ENCODE assay signal across 19 mouse cellular contexts in genomic region chr2:10321093-10321492, GRCm38 (mm10). TPM values are rescaled to one million over a fixed set of nuclear protein-coding genes. Genes with fewer than 3 reads are reported as not detected.
A peak's percentile ranks its signal among the peaks of the same experiment; 100 is the strongest.
DNase-seq lines count a peak whose midpoint lies in the region; ATAC-seq and TF ChIP-seq lines count a peak whose summit lies in the region.
"Had no signal": no experiment of that assay in that cellular context is flagged by ENCODE, and none has a peak within 500 bp of the region (broad histone marks: within the 10 kb centered on the region; RNA-seq: fewer than 3 reads in every experiment).

No protein-coding gene starts in this region.

- TF ChIP-seq CTCF in hindbrain, postnatal 0 days (IDR thresholded peaks at IDR 0.05; ENCODE audit: low read depth): no peak

- H3K4me1 ChIP-seq in hindbrain, embryonic 15.5 days (replicated peaks): no peaks in the 10 kb centered on the region
- no peaks in the 10 kb centered on the region for H3K4me1 ChIP-seq in hindbrain, embryonic 10.5 days (replicated peaks)
- H3K4me1 ChIP-seq in hindbrain, postnatal 0 days (ENCODE audit: insufficient read depth, low read length): no peaks in the 10 kb centered on the region
- H3K4me1 ChIP-seq: embryonic facial prominence, embryonic 12.5 days; forebrain, embryonic 15.5 days; kidney, embryonic 15.5 days had no signal

- no peak overlapping the region for H3K27ac ChIP-seq in hindbrain, embryonic 15.5 days (replicated peaks)
- no peak overlapping the region for H3K27ac ChIP-seq in hindbrain, embryonic 10.5 days
- H3K27ac ChIP-seq in hindbrain, postnatal 0 days: no peak overlapping the region
- H3K27ac ChIP-seq: embryonic facial prominence, embryonic 12.5 days; forebrain, embryonic 15.5 days; heart, adult 2 months; kidney, embryonic 15.5 days; layer of hippocampus, adult 2 months; liver, embryonic 14.5 days had no signal

- no peak overlapping the region for H3K4me2 ChIP-seq in hindbrain, embryonic 15.5 days
- H3K4me2 ChIP-seq in hindbrain, postnatal 0 days (ENCODE audit: low read depth, low read length): no peak overlapping the region
- H3K4me2 ChIP-seq: embryonic facial prominence, embryonic 12.5 days; forebrain, embryonic 15.5 days; kidney, embryonic 15.5 days had no signal

- H3K9me3 ChIP-seq in hindbrain, embryonic 15.5 days: no peaks in the 10 kb centered on the region
- H3K9me3 ChIP-seq in hindbrain, embryonic 10.5 days: no peaks in the 10 kb centered on the region
- no peaks in the 10 kb centered on the region for H3K9me3 ChIP-seq in hindbrain, postnatal 0 days (ENCODE audit: low read length)
- H3K9me3 ChIP-seq: embryonic facial prominence, embryonic 12.5 days; forebrain, embryonic 15.5 days; kidney, embryonic 15.5 days had no signal

- 58% methylated on average over 6 of the region's 6 CpGs for WGBS in hindbrain, embryonic 15.5 days
- 83% methylated on average over 6 of the region's 6 CpGs for WGBS in hindbrain, embryonic 10.5 days
- 37% methylated on average over 6 of the region's 6 CpGs for WGBS in hindbrain, postnatal 0 days

- H3K36me3 ChIP-seq in hindbrain, embryonic 15.5 days: no peaks in the 10 kb centered on the region
- no peaks in the 10 kb centered on the region for H3K36me3 ChIP-seq in hindbrain, embryonic 10.5 days
- no peaks in the 10 kb centered on the region for H3K36me3 ChIP-seq in hindbrain, postnatal 0 days (ENCODE audit: insufficient read depth, low read length)
- H3K36me3 ChIP-seq: embryonic facial prominence, embryonic 12.5 days; forebrain, embryonic 15.5 days; kidney, embryonic 15.5 days had no signal

- no peak overlapping the region for H3K9ac ChIP-seq in hindbrain, embryonic 15.5 days
- H3K9ac ChIP-seq in hindbrain, postnatal 0 days (replicated peaks; ENCODE audit: low read length): no peak overlapping the region
- H3K9ac ChIP-seq: embryonic facial prominence, embryonic 12.5 days; forebrain, embryonic 15.5 days; kidney, embryonic 15.5 days; liver, embryonic 14.5 days had no signal

- peak; percentile 69; the same call in 1 of the 2 replicates for ATAC-seq in hindbrain, embryonic 15.5 days (ENCODE audit: low FRiP score, low read depth)
- ATAC-seq in hindbrain, postnatal 0 days: peak; percentile 53; the same call in 1 of the 2 replicates
- ATAC-seq: forebrain, embryonic 15.5 days; lung, postnatal 0 days had no signal

- H3K27me3 ChIP-seq in hindbrain, embryonic 15.5 days: no peaks in the 10 kb centered on the region
- 0 out of 2 replicates have a peak, but pooled peaks cover 2% of the 10 kb centered on the region for H3K27me3 ChIP-seq in hindbrain, embryonic 10.5 days (ENCODE audit: insufficient read depth, poor library complexity, severe bottlenecking)
- no peaks in the 10 kb centered on the region for H3K27me3 ChIP-seq in hindbrain, postnatal 0 days (ENCODE audit: insufficient read depth, low read length)
- H3K27me3 ChIP-seq: embryonic facial prominence, embryonic 12.5 days; forebrain, embryonic 15.5 days; kidney, embryonic 15.5 days had no signal

- H3K4me3 ChIP-seq in hindbrain, embryonic 15.5 days: no peak overlapping the region
- H3K4me3 ChIP-seq in hindbrain, embryonic 10.5 days: no peak overlapping the region
- H3K4me3 ChIP-seq in hindbrain, postnatal 0 days (ENCODE audit: low read length): no peak overlapping the region
- H3K4me3 ChIP-seq: embryonic facial prominence, embryonic 12.5 days; forebrain, embryonic 15.5 days; heart, adult 2 months; kidney, embryonic 15.5 days; layer of hippocampus, adult 2 months had no signal

- peak; percentile 24 for DNase-seq in adrenal gland, postnatal 14 days
- no peak for DNase-seq in adrenal gland, adult 18-20 months (ENCODE audit: low spot score in 2 of 2)
- DNase-seq in hindbrain, embryonic 10.5 days (ENCODE audit: low spot score): no peak
- DNase-seq in lung, postnatal 10 days: peak; percentile 24
- no peak for DNase-seq in lung, postnatal 25 days (ENCODE audit: low spot score)
- DNase-seq in hindbrain, postnatal 0 days (ENCODE audit: low spot score): peak; percentile 65
- DNase-seq in heart, adult 8-10 months (ENCODE audit: low spot score): no peak
- DNase-seq: adrenal gland, postnatal 10 days; cerebellum, adult 11-12 months; heart, adult 2 months; right cerebral cortex, adult 18-20 months had no signal

RNA-seq across cellular contexts. Expression of gene Sfmbt2, which starts 49.2 kb away (rescaled TPM):
- total RNA-seq in adrenal gland, postnatal 14 days (2021): 1.3 and 1.6 TPM in 2 replicates
- under 1 TPM; 0.33 to 0.54 TPM for total RNA-seq in adrenal gland, adult 18-20 months (2021)
- 6.5 and 6.7 TPM in 2 replicates for polyA plus RNA-seq in hindbrain, embryonic 15.5 days (2015; fragmentation: Nextera tagmentation; extraction: Ambion mirVana)
- polyA plus RNA-seq in hindbrain, embryonic 10.5 days (2016; fragmentation: Nextera tagmentation; extraction: Ambion mirVana): 1.6 and 2.6 TPM in 2 replicates
- total RNA-seq in hindbrain, postnatal 0 days (2014; rRNA removed): 6.8 and 7.2 TPM in 2 replicates
- 5.2 and 6.2 TPM in 2 replicates for polyA plus RNA-seq in hindbrain, postnatal 0 days (2015; fragmentation: Nextera tagmentation; extraction: Ambion mirVana)
- under 1 TPM; 0.12 to 0.35 (median 0.32) TPM for total RNA-seq in heart, adult 8-10 months (2022)
- total RNA-seq: MEL had no signal

Comparison
In these comparisons a context has a peak if more than half of its experiments do, and no peak if none do; other contexts are left out.
1. DNase-seq: peak in adrenal gland, postnatal 14 days (single experiment), lung, postnatal 10 days (single experiment) and hindbrain, postnatal 0 days (single experiment); none in adrenal gland, adult 18-20 months (0 of 2), hindbrain, embryonic 10.5 days (single experiment), lung, postnatal 25 days (single experiment) and heart, adult 8-10 months (single experiment).